Mouse (Mus musculus) midbrain, postnatal 0 days (tissue): ENCODE results near the gene 1600015I10Rik. TPM values are rescaled to one million over a fixed set of nuclear protein-coding genes. Genes with fewer than 3 reads are reported as not detected.

Experiments
- ATAC-seq: fragments of 200-750 bp; cut with Nextera tagmentation; 2 replicates; pipeline ENCODE4 v1.8.0; 2017; ENCODE audit warnings: moderate number of reproducible peaks, mild to moderate bottlenecking, moderate TSS enrichment, moderate library complexity; ENCODE audit not compliant: low FRiP score
- DNase-seq: peaks from one replicate; pipeline ENCODE4 v3.0.0-alpha.2; 2015; ENCODE audit warnings: low spot score
- H3K27ac ChIP-seq: fragments of 300-500 bp; sonication (generic); 2 replicates; pipeline ENCODE4 v1.5.1; 2014; ENCODE audit warnings: low read depth, mild to moderate bottlenecking, low read length, mixed read lengths
- H3K27me3 ChIP-seq: fragments of 300-500 bp; sonication (generic); 2 replicates; pipeline ENCODE4 v1.6.1; 2014; ENCODE audit warnings: low read length, control low read depth, mixed read lengths; ENCODE audit not compliant: insufficient read depth
- H3K36me3 ChIP-seq: fragments of 300-500 bp; sonication (generic); 2 replicates; pipeline ENCODE4 v1.6.1; 2014; ENCODE audit warnings: low read length, control low read depth, mixed read lengths; ENCODE audit not compliant: insufficient read depth
- H3K4me1 ChIP-seq: fragments of 300-500 bp; sonication (generic); 2 replicates; pipeline ENCODE4 v1.6.1; 2014; ENCODE audit warnings: mild to moderate bottlenecking, control low read depth, antibody characterized with exemption, low read length, mixed read lengths; ENCODE audit not compliant: insufficient read depth
- H3K4me2 ChIP-seq: fragments of 300-500 bp; sonication (generic); 2 replicates; pipeline ENCODE4 v1.6.1; 2014; ENCODE audit warnings: low read depth, mild to moderate bottlenecking, low read length, mixed read lengths; ENCODE audit not compliant: poor library complexity, severe bottlenecking
- H3K4me3 ChIP-seq: fragments of 300-500 bp; sonication (generic); 2 replicates; pipeline ENCODE4 v1.5.1; 2014; ENCODE audit warnings: low read depth, mild to moderate bottlenecking, low read length, moderate library complexity
- H3K9ac ChIP-seq: fragments of 300-500 bp; sonication (generic); replicated peaks from 2 replicates; pipeline ENCODE4 v1.6.1; 2014; ENCODE audit warnings: mild to moderate bottlenecking, low read length, moderate library complexity, mixed read lengths; ENCODE audit not compliant: poor library complexity, severe bottlenecking
- H3K9me3 ChIP-seq: fragments of 300-500 bp; sonication (generic); 2 replicates; pipeline ENCODE4 v1.6.1; 2016; ENCODE audit warnings: low read length, control low read depth
- CTCF ChIP-seq: IDR thresholded peaks from 2 replicates; pipeline ENCODE4 v1.5.1; 2016; ENCODE audit warnings: antibody characterized with exemption, mild to moderate bottlenecking
- WGBS: fragments of 180-500 bp; shearing (Covaris S2); extraction: QIAGEN DNeasy Blood & Tissue Kit; methylation state at CpG from one replicate; pipeline ENCODE4 v1.1.7; 2014; 5-methylcytosine and 5-hydroxymethylcytosine counted together
- polyA plus RNA-seq: library from polyadenylated mRNA; unstranded; fragments of >200 nt; fragmentation: Nextera tagmentation; extraction: Ambion mirVana; gene quantifications from 2 replicates; pipeline ENCODE4 v1.2.1, GENCODE M21; 2015
- total RNA-seq: library from RNA; depleted of rRNA; stranded (reverse); fragments of >200 nt; gene quantifications from 2 replicates; pipeline ENCODE4 v1.2.3, GENCODE M21; 2014

The 1600015I10Rik gene
- total and polyA plus RNA-seq, 2 experiments from 2014 or later = not detected

- Histone ChIP-seq H3K27ac (no peak overlapping the region), H3K4me2 (no peak overlapping the region), H3K4me3 (no peak overlapping the region), H3K4me1 (no peaks in the 10 kb centered on the region), H3K9me3 (no peaks in the 10 kb centered on the region), H3K36me3 (no peaks in the 10 kb centered on the region), H3K9ac (no peak overlapping the region), H3K27me3 (no peaks in the 10 kb centered on the region)
- WGBS = 92% methylated on average over 2 of the region's 2 CpGs
- TF ChIP-seq CTCF = no peak
- ATAC-seq (no peak), DNase-seq (no peak)
Measured at GRCm38 (mm10) chr6:48913587-48913986, 16.1 kb upstream of the 1600015I10Rik start.

GRCm38 (mm10) chr6:48949596-48949995 is 19.9 kb downstream of the 1600015I10Rik start:
- Histone ChIP-seq H3K4me3 (no peak overlapping the region), H3K27me3 (no peaks in the 10 kb centered on the region), H3K4me2 (no peak overlapping the region), H3K9ac (no peak overlapping the region), H3K4me1 (no peaks in the 10 kb centered on the region), H3K27ac (no peak overlapping the region), H3K9me3 (no peaks in the 10 kb centered on the region), H3K36me3 (no peaks in the 10 kb centered on the region)
- no peak for ATAC-seq
- no peak for DNase-seq
- no peak for TF ChIP-seq CTCF
- 65% methylated on average over 2 of the region's 2 CpGs for WGBS

GRCm38 (mm10) chr6:48950676-48951075 is 21.0 kb downstream of the 1600015I10Rik start:
- Histone ChIP-seq H3K27me3 (no peaks in the 10 kb centered on the region), H3K4me3 (no peak overlapping the region), H3K9ac (no peak overlapping the region), H3K9me3 (no peaks in the 10 kb centered on the region), H3K4me1 (no peaks in the 10 kb centered on the region), H3K27ac (no peak overlapping the region), H3K36me3 (no peaks in the 10 kb centered on the region), H3K4me2 (no peak overlapping the region)
- ATAC-seq = no peak
- no peak for DNase-seq
- no peak for TF ChIP-seq CTCF
- WGBS = 88% methylated on average over 5 of the region's 5 CpGs

- H3K9me3 ChIP-seq = no peaks in the 10 kb centered on the region
- DNase-seq = no peak
- H3K27me3 ChIP-seq = no peaks in the 10 kb centered on the region
- H3K9ac ChIP-seq = no peak overlapping the region
- ATAC-seq = no peak
- no peak overlapping the region for H3K27ac ChIP-seq
- H3K36me3 ChIP-seq = no peaks in the 10 kb centered on the region
- no peaks in the 10 kb centered on the region for H3K4me1 ChIP-seq
- whole genome bisulfite sequencing = 94% methylated on average over 6 of the region's 6 CpGs
- TF ChIP-seq CTCF = no peak
- no peak overlapping the region for H3K4me2 ChIP-seq
- no peak overlapping the region for H3K4me3 ChIP-seq
Measured at GRCm38 (mm10) chr6:48951630-48952029, 21.9 kb downstream of the 1600015I10Rik start.

- H3K9ac ChIP-seq = no peak overlapping the region
- no peak overlapping the region for H3K27ac ChIP-seq
- no peaks in the 10 kb centered on the region for H3K36me3 ChIP-seq
- ATAC-seq (no peak), DNase-seq (no peak)
- H3K27me3 ChIP-seq = no peaks in the 10 kb centered on the region
- H3K4me3 ChIP-seq = no peak overlapping the region
- H3K9me3 ChIP-seq = no peaks in the 10 kb centered on the region
- H3K4me2 ChIP-seq = no peak overlapping the region
- no peaks in the 10 kb centered on the region for H3K4me1 ChIP-seq
- no peak for TF ChIP-seq CTCF
- WGBS = 82% methylated on average over 5 of the region's 5 CpGs
Measured at GRCm38 (mm10) chr6:48953220-48953619, 23.5 kb downstream of the 1600015I10Rik start.

GRCm38 (mm10) chr6:48954211-48954610 is 24.5 kb downstream of the 1600015I10Rik start:
- TF ChIP-seq CTCF = no peak
- WGBS = 78% methylated on average over 5 of the region's 5 CpGs
- Histone ChIP-seq H3K27me3 (no peaks in the 10 kb centered on the region), H3K9me3 (no peaks in the 10 kb centered on the region), H3K4me1 (no peaks in the 10 kb centered on the region), H3K4me3 (no peak overlapping the region), H3K27ac (no peak overlapping the region), H3K9ac (no peak overlapping the region), H3K36me3 (no peaks in the 10 kb centered on the region), H3K4me2 (no peak overlapping the region)
- no peak for ATAC-seq
- DNase-seq = no peak
